Mouse (Mus musculus) kidney, adult 11 months (tissue): Measurements from ENCODE around the gene Rnf223.

Experiments used
- DNase-seq: peaks from one replicate; pipeline ENCODE4 v3.0.0; 2022

The Rnf223 gene

GRCm38 (mm10) chr4:156130436-156130835 lies at the start of gene Rnf223:
Gene Rnf223, plus strand, starts transcription at chr4:156130513.
- no peak for DNase-seq

GRCm38 (mm10) chr4:156082621-156083234 lies 47.6 kb upstream of the Rnf223 start:
- DNase-seq = peak; percentile 52

DNA sequence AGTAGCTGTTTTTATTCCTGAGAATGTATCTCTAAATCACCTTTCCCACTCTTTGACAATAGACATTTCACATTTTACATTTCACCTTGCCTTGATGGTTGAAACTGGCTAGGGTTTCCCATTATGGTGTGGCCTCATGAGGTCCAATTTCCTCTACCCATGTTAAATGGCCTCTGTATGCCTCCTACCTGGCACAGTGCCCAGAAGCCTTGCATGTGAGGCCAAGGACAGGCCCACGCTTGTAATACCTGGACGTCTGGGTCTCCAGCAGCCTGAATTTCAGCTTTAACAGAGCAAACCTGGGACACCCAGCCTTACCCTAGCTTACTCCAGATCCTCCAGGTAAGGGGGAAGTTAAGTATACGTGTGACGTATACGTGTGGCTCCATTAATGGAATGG lies 47.0 kb upstream of the Rnf223 start:
- DNase-seq = peak; percentile 91

GRCm38 (mm10) chr4:156084096-156084879 lies 46.0 kb upstream of the Rnf223 start:
- peak; percentile 79 for DNase-seq

GRCm38 (mm10) chr4:156085256-156085655 lies 45.1 kb upstream of the Rnf223 start:
- no peak for DNase-seq

GRCm38 (mm10) chr4:156087398-156088087 lies 42.8 kb upstream of the Rnf223 start:
- no peak for DNase-seq

- no peak for DNase-seq
Measured at GRCm38 (mm10) chr4:156091236-156091635, 39.1 kb upstream of the Rnf223 start.

- DNase-seq = peak; percentile 69
Measured at GRCm38 (mm10) chr4:156092765-156093164, 37.5 kb upstream of the Rnf223 start.

DNA sequence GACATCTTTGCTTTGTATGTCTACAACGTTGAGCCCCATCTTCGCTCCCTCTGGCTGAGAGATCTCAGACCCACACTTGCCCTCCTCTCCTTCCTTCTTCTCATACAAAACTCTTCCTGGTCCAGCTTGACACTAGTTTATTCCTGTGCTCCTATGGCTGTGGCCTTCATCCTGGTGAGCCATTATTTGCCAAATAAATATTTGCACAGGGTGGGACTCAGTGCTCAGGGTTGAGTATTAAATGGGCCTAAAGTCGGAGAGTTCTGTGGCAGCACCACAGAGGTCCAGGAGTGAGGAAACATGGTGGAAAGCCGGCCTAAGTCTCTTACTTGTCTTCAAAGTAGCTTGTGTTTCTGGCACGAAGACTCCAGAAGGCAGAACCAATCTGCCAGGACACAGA lies 36.6 kb upstream of the Rnf223 start:
- no peak for DNase-seq

- DNase-seq = no peak
Measured at GRCm38 (mm10) chr4:156096191-156096590, 34.1 kb upstream of the Rnf223 start.

DNA sequence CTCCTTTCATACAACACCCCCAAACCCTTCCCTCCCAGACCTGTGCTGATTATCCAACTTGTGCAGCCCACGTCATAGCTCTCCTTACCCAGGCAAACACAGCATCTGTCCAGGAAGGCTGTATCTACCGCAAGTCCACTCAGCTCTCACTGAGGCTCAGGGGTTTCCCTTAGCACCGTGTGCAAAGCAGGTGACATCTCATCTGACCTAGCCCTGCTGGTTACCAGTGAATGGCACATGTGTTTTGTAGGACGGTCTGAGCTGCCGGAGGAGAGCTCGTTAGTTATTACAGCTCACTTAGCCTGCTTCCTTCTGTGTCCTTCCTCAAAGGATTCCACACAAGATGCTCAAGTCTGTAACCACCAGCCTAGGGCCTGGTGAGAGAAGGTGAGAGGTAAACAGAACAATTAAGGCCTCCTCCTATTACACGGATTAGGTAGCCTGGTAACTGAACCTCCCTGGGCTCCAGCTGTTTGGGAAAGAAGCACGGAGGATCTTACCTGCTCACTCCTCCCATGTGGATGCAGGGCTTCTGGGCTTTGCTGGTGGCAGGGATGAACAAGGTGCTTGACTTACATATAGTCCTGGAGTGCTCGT lies 32.4 kb upstream of the Rnf223 start:
- no peak for DNase-seq

- DNase-seq = no peak
Measured at GRCm38 (mm10) chr4:156099427-156099826, 30.9 kb upstream of the Rnf223 start.

- DNase-seq = no peak
Measured at GRCm38 (mm10) chr4:156100501-156100900, 29.8 kb upstream of the Rnf223 start.

- DNase-seq = no peak
Measured at GRCm38 (mm10) chr4:156101481-156101903, 28.8 kb upstream of the Rnf223 start.

DNA sequence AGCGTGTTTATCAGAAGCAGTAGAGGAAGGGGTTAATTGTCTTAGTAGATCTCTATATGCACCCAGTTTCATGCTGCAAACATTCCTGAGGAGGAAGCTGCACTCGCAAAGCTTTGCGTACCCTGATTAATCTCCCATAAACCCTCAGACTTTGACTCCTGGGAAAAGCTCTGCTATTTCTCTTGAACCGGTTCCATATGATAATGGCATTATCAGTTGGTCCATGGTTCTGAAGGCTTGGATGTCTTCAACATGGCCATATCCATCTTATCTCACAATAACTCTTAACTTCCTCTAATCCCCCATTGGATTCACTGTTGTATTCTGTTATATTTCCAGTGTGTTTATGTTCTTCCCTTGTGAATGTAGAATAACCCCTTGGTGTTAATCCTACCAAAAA lies 27.0 kb upstream of the Rnf223 start:
- no peak for DNase-seq

GRCm38 (mm10) chr4:156108606-156109546 lies 21.4 kb upstream of the Rnf223 start:
- peak; percentile 60 for DNase-seq

DNA sequence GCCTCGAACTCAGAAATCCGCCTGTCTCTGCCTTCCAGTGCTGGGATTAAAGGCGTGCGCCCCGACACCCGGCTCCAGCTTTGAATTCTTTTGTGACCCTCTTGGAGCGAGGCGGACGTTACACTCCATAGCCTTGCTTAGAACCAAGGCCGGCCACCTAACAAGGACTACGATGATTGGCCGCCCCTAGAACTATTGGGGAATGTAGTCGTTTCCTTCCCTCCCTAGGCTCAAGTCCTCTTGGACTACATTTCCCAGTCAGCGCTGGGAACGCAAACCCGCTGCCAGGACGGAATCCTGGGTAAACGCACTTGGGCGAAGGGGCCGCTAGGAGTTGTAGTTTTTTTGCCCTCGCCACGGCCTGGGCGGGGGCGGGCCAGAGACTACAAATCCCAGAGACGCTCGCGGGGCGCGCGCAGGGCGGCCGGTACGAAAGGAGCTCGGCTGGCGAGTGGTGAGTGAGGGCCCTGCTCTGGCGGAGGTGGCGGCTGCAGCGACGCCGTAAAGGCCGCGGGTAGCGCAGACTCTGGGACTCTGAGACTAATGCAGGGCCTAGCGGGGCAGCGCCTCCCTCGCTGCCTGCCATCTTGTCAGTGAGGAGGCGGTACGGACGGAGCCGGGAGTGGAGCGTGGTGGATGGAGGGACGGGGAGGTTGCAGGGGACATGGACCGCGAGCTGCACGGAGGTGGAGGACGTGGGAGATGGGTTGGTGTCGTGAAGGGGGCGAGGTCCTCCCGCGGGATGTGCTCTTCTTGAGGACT lies 20.6 kb upstream of the Rnf223 start, which contains the start of gene 9430015G10Rik:
Gene 9430015G10Rik (plus strand): TSS at position 413 of the 762 bp plus-strand sequence.
- DNase-seq = peak; percentile 98

GRCm38 (mm10) chr4:156124077-156124476 lies 6.2 kb upstream of the Rnf223 start:
- peak; percentile 36 for DNase-seq

GRCm38 (mm10) chr4:156125393-156125792 lies 4.9 kb upstream of the Rnf223 start:
- DNase-seq = no peak

DNA sequence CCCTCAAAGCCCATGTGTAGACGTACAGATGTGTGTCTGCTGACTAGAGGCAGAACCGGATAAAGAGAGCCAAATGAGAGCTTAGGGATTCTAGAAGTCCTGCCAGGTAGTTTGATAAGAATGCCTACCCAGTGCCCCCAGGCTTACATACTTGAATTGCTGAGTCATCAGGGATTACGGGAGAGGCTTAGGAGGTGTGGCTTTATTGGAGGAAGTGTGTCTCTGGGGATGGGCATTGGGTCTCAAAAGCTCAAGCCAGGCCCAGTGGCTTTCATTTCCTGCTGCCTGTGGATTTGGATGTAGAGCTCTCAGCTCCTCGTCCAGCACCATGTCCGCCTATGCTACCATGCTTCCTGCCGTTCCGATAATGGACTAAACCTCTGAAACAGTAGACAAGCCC lies 3.5 kb upstream of the Rnf223 start:
- DNase-seq = no peak

DNA sequence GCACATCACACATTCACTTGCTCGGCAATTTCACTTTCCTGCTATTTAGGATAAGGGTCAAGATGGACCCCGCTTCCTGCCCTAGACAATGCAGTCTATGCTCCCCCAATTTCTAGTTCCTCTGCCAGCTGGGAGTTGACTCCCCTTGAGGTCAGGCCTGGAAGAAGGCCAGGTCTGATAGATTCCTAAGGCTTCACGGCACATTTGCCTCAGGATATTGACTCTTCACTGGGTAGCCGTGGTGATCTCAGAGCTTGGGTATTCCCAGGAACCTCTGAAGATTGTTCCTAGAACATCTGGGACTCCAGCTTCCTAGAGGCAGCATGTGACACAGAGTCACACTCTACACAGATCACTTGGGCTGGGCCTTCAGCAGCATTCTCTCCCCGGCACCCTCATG lies 1.6 kb upstream of the Rnf223 start:
- no peak for DNase-seq
